Mouse (Mus musculus) bone marrow, adult 2 months (tissue): Measurements from ENCODE around the gene Hoxb1. TPM values are rescaled to one million over a fixed set of nuclear protein-coding genes. Genes with fewer than 3 reads are reported as not detected.

ENCODE experiments used
- H3K27ac ChIP-seq: fragments of 200-500 bp; 2 replicates; pipeline ENCODE4 v1.5.1; 2012; ENCODE audit warnings: low read depth, mild to moderate bottlenecking, control low read depth, inconsistent platforms, low read length; ENCODE audit not compliant: control insufficient read depth, poor library complexity, insufficient read depth
- H3K4me1 ChIP-seq: fragments of 200-500 bp; 2 replicates; pipeline ENCODE4 v1.6.1; 2011; ENCODE audit warnings: low read length; ENCODE audit not compliant: control insufficient read depth, insufficient read depth
- H3K4me3 ChIP-seq: fragments of 200-500 bp; replicated peaks from 2 replicates; pipeline ENCODE3; 2011; ENCODE audit warnings: mild to moderate bottlenecking, low read depth, low read length, control low read depth; ENCODE audit not compliant: control insufficient read depth
- CTCF ChIP-seq: fragments of 200-500 bp; IDR thresholded peaks from 2 replicates; pipeline ENCODE4 v1.5.1; 2011; ENCODE audit warnings: low read length, control low read depth; ENCODE audit not compliant: control insufficient read depth, insufficient read depth
- POLR2A ChIP-seq: fragments of 200-500 bp; IDR thresholded peaks from 2 replicates; pipeline ENCODE4 v1.6.1; 2011; ENCODE audit warnings: low read depth, mild to moderate bottlenecking, control low read depth, low read length, borderline replicate concordance; ENCODE audit not compliant: control insufficient read depth
- WGBS: fragments of 180-500 bp; shearing (Covaris S2); methylation state at CpG from one replicate; pipeline ENCODE4 v1.1.7; 2018; 5-methylcytosine and 5-hydroxymethylcytosine counted together
- polyA plus RNA-seq: library from polyadenylated mRNA; stranded (reverse); fragments of >200 nt; gene quantifications from 2 replicates; pipeline ENCODE4 v1.2.4, GENCODE M21; 2011; ENCODE audit warnings: low replicate concordance; ENCODE audit not compliant: missing spikeins, insufficient read depth, insufficient read length

Gene Hoxb1
- polyA plus RNA-seq, 1 experiment: not detected

DNA sequence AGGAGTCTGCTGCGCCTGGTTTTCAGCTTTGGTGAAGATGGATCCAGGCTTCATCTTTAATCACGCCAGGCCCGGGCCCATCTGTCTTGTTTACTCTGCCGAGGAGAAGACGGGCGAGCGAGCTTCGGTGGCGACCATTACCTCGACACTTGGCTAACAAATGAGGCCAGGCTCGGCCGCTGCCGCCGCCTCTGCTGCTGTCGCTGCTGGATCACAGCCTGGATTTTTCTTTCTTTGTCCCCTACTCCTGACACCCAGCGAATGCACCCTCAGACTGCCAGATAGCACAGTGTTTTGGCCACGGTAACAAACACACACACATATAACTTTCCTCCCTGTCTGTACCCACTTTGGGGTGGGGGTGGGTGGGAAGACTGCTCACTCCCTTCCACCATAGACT is 44.9 kb upstream of the Hoxb1 start:
- Histone ChIP-seq H3K4me1 (peaks cover 1% of the 10 kb centered on the region; the same call in 1 of the 2 replicates), H3K27ac (no peak overlapping the region), H3K4me3 (no peak overlapping the region)
- WGBS: 87% methylated on average over 17 of the region's 17 CpGs
- TF ChIP-seq CTCF (no peak), POLR2A (no peak)

DNA sequence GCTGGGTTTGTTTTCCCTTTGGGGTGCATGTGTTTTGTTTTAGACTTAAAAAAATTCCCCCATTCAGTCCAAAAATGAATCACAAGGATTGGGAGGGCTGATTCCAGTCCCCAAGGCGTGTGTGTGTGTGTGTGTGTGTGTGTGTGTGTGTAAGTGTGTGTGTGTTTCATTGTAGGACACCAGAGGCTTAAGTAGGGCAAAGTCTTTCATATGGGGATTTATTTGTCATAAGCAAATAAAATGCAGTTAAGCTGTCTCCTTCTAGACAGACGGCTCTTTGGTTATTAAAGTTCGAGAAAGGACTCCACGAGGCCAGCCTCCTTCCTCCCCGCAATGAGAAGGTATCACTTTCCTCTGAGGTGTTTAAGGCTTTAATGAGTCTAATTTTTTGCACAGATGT is 43.7 kb upstream of the Hoxb1 start:
- H3K4me3 ChIP-seq: no peak overlapping the region
- peaks cover 1% of the 10 kb centered on the region; the same call in 1 of the 2 replicates for H3K4me1 ChIP-seq
- TF ChIP-seq CTCF (no peak), POLR2A (no peak)
- no peak overlapping the region for H3K27ac ChIP-seq
- 77% methylated on average over 5 of the region's 5 CpGs for WGBS

DNA sequence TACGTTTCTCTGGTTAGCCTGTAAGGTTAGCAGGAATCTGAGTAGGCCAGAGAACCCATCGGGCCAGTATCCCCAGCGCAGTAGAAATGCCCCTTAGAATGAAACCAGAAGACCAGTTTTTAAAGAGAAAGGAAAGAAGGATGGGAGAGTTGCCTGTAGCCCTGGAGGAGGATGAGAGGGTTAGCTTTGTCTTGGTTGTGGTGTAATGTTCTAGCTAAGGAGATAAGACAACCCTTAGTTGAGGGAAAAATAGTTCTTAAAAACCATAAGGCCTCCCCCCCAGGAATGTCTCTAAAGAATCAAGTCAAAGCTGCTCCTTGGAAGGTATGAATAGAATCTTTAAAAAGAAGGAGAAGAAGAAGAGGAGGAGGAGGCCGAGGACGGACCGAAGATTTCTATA is 42.8 kb upstream of the Hoxb1 start:
- Histone ChIP-seq H3K4me3 (no peak overlapping the region), H3K4me1 (peaks cover 1% of the 10 kb centered on the region; the same call in 1 of the 2 replicates), H3K27ac (no peak overlapping the region)
- WGBS: 82% methylated on average over 6 of the region's 6 CpGs
- TF ChIP-seq CTCF: no peak
- no peak for TF ChIP-seq POLR2A

DNA sequence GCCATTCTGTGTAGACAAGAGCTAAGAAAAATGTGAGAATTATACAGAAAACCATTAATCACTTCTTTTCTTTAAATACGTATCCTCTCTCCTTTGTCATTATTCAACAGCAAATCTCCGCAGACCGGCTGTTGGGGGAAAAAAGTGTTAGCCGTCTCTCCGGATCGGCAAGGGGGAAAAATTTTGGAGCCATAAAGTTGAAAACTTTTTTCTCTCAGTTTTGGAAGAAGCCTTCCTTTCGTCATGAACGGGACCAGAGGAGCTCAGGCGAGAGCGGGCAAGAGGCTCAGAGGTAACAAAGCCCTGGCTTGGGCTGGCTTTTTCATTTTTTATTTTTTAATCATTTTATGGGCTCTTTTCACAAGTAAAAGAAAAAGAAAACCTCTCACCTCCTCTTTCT is 42.4 kb upstream of the Hoxb1 start, which contains the start of gene Hoxb3:
Hoxb3 (plus strand) TSS at position 173 of the 400 bp plus-strand sequence.
- WGBS: 88% methylated on average over 10 of the region's 10 CpGs
- Histone ChIP-seq H3K4me3 (no peak within 1 kb of the TSS), H3K27ac (no peak within 1 kb of the TSS), H3K4me1 (no peaks in the 10 kb centered on the region)
- TF ChIP-seq CTCF (no peak), POLR2A (no peak)

GRCm38 (mm10) chr11:96324125-96324524 is 41.4 kb upstream of the Hoxb1 start:
- WGBS: 82% methylated on average over 5 of the region's 5 CpGs
- H3K27ac ChIP-seq: no peak overlapping the region
- no peaks in the 10 kb centered on the region for H3K4me1 ChIP-seq
- no peak for TF ChIP-seq POLR2A
- no peak for TF ChIP-seq CTCF
- no peak overlapping the region for H3K4me3 ChIP-seq

GRCm38 (mm10) chr11:96324965-96325364 is 40.6 kb upstream of the Hoxb1 start:
- Histone ChIP-seq H3K4me1 (no peaks in the 10 kb centered on the region), H3K27ac (no peak overlapping the region), H3K4me3 (no peak overlapping the region)
- WGBS: 86% methylated on average over 8 of the region's 8 CpGs
- TF ChIP-seq CTCF (no peak), POLR2A (no peak)

- no peak overlapping the region for H3K27ac ChIP-seq
- no peaks in the 10 kb centered on the region for H3K4me1 ChIP-seq
- 86% methylated on average over 22 of the region's 22 CpGs for WGBS
- no peak overlapping the region for H3K4me3 ChIP-seq
- TF ChIP-seq POLR2A: no peak
- no peak for TF ChIP-seq CTCF
Observed at GRCm38 (mm10) chr11:96325747-96326212, 39.8 kb upstream of the Hoxb1 start.

GRCm38 (mm10) chr11:96326705-96327104 is 38.8 kb upstream of the Hoxb1 start:
- TF ChIP-seq POLR2A (no peak), CTCF (no peak)
- no peaks in the 10 kb centered on the region for H3K4me1 ChIP-seq
- WGBS: 90% methylated on average over 12 of the region's 12 CpGs
- no peak overlapping the region for H3K27ac ChIP-seq
- no peak overlapping the region for H3K4me3 ChIP-seq

- no peak overlapping the region for H3K27ac ChIP-seq
- TF ChIP-seq POLR2A: no peak
- no peak for TF ChIP-seq CTCF
- 79% methylated on average over 7 of the region's 7 CpGs for WGBS
- no peaks in the 10 kb centered on the region for H3K4me1 ChIP-seq
- no peak overlapping the region for H3K4me3 ChIP-seq
Observed at GRCm38 (mm10) chr11:96327122-96327521, 38.4 kb upstream of the Hoxb1 start.
